Mouse (Mus musculus) bone marrow macrophage, adult 2 months (primary cell): ENCODE data around the gene Slc23a2.

Experiments used
- CTCF ChIP-seq: IDR thresholded peaks from 2 replicates; pipeline ENCODE4 v1.5.1; 2012; ENCODE audit warnings: low read depth, mild to moderate bottlenecking, low read length, moderate library complexity
- POLR2A ChIP-seq: IDR thresholded peaks from 2 replicates; pipeline ENCODE4 v1.6.1; 2012; ENCODE audit warnings: mild to moderate bottlenecking, low read depth, low read length, borderline replicate concordance

GRCm38 (mm10) chr2:132115936-132116335 is 29.0 kb downstream of the Slc23a2 start:
- TF ChIP-seq POLR2A: no peak
- no peak for TF ChIP-seq CTCF
